Mouse (Mus musculus) layer of hippocampus, adult 11-12 months (tissue): Measurements from ENCODE around the gene Wars2.

Experiments used
- DNase-seq: peaks from one replicate; pipeline ENCODE4 v3.0.0; 2022; ENCODE audit warnings: low spot score

Gene Wars2

DNA sequence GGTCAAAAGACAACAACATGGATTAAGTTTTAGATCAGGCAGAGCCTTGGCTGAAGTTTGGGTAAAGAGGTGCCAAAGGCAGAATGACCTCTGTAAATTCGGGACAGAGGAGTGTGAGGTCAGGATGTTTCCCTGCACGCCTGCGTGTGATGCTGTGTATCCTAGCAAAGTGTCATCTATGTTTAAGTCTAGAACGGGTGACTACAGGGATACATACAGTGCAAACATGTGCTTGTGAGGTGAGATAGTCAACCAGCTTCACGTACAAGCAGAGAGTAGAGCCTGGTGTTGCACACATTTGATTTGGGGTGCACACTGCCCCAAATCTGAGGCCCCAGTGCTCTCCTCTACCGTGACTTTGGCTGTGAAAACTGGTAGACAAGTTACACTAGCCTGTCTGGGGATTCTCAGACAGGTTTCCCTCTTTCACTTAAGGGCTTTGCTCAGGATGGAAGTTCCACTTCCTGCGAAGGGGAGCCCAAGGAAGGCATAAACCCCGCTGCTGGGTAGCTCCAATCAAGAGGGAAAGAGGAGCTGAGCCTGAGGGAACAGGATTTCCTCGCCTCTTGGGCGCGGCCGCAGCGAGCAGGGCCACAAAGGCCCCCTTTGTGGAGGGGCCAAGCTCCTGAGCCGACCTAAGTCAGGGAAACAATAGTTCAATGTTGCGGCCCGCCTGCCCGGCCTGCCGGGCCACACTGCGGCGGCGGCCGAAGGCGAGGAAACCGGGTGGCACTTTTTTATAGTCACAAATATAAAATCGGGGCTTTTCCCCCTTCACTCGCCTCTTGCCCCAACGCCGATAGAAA lies 107.3 kb downstream of the Wars2 start:
- DNase-seq, result no peak

GRCm38 (mm10) chr3:99248831-99249550 lies 108.1 kb downstream of the Wars2 start:
- DNase-seq, result no peak

GRCm38 (mm10) chr3:99249551-99249870 lies 108.6 kb downstream of the Wars2 start:
- DNase-seq, result no peak

DNA sequence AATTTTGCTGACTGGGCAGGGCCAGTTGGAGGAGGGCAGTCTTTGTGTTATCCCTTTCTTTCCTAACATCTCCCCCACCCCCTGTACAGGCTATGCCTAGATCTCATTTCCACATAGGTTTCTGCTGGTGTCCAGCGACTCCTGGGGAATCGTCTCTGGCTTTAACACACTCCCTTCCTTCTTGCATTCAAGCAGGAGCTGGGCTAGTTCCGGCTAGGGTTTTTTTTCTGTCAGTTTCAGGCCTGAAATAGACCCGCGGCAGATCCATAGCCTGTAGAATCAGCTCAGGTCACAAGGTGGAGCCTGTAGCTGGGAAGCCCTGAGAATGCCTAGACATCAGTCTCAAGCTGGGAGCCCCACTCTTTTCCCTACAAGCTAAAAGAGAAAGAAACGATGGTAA lies 109.0 kb downstream of the Wars2 start:
- no peak for DNase-seq

- DNase-seq, result no peak
These were observed 110.7 kb downstream of the Wars2 start for GRCm38 (mm10) chr3:99251271-99252165.

DNA sequence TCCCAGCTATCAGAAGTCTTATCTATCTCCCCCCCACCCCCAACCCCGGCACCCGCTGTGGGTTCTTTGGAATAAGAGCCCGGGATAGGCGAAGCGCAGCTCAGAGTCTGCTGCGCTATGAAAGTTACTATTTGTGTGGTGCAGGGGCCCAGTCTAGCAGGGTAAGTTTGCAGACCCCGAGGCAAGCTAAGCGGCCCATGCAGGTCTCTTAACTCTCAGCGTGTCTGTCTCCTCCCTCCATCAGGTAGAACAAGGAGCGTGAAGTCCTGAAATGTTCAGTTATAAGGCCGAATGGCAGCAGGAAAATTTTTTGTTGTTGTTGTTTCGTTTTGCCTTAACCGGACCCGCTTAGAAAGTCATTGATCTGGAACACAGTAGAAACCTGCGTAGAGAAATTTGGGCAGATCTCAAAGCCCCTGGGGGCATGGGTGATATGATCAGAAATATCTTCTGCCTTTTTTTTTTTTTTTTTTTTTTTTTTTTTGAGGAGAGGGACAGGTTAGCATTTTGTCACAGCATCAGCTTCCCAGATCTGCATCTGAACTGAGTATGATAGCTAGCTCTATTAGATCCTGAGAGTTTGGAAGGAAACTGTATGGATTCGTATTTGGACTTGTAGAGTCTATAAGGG lies 111.7 kb downstream of the Wars2 start:
- DNase-seq, result no peak

GRCm38 (mm10) chr3:99253092-99253488 lies 112.2 kb downstream of the Wars2 start:
- no peak for DNase-seq

- no peak for DNase-seq
These were observed 112.9 kb downstream of the Wars2 start for GRCm38 (mm10) chr3:99253497-99254451.

GRCm38 (mm10) chr3:99254559-99255151 lies 113.8 kb downstream of the Wars2 start:
- DNase-seq, result no peak

- DNase-seq, result no peak
These were observed 114.8 kb downstream of the Wars2 start for GRCm38 (mm10) chr3:99255411-99256365.

- no peak for DNase-seq
These were observed 115.5 kb downstream of the Wars2 start for GRCm38 (mm10) chr3:99256366-99256750.

GRCm38 (mm10) chr3:99256766-99257165 lies 115.9 kb downstream of the Wars2 start:
- DNase-seq, result no peak

GRCm38 (mm10) chr3:99257586-99258577 lies 117.0 kb downstream of the Wars2 start:
- no peak for DNase-seq

DNA sequence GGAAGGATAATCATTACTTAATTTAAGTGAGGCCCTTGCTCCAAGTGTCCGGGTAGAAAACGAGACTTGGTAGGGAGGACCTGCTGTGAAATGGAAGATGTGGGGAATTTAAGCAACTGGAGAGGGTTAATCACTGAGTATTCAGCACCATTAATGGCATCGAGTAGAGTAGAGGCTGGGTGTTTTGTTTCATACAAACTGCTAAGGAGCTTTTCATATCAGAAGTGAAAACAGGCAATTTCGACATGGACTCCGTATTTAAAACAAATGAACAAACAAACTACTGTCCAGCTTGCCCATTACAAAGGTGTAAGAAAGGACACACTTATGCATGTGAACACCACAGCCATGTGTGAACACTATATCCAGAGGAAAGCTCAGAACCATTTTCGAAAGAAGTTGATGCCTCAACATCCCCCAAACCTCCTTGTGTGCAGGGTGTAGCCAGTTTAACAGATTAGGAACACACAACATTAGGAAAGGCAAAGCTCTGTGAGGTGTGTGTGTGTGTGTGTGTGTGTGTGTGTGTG lies 118.9 kb downstream of the Wars2 start:
- DNase-seq, result no peak

DNA sequence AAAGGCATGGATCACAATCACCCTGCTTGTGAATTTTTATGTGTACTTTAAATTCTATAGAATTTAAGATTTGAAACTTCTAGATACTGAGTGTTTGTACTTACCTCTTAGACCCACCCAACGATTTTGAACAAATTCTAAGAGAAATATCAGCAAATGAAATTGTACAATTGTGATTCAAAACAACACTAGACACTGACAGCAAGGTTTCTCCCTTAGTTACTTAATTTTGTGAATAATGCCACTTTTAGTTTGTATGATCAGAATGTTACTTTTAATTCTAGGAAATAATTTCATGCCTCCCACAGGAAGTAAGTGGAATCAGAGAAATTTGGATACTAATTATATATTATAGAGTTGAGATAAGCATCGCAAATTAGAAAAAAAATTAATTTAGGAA lies 119.5 kb downstream of the Wars2 start:
- DNase-seq, result no peak

DNA sequence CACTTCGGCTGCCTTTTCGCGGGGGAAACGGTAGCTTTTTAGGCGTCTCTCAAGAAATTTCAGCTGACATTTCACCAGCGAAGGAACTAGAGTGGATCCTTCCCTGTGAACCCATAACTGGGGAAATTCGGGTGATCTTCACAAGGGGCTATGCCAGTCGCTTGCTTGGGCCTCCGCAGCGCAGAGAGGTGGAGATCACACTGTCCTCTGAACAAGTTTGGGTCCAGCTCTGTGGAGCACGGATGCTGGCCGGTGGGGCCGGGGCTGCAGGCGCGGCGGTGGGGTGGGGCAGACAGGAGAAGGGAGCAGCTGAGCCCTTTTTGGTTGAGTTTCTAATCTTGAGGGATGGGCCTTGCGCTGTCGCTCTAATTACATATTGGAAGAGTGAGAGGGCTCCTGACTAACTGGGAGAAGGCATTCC lies 120.5 kb downstream of the Wars2 start:
- DNase-seq, result no peak

DNA sequence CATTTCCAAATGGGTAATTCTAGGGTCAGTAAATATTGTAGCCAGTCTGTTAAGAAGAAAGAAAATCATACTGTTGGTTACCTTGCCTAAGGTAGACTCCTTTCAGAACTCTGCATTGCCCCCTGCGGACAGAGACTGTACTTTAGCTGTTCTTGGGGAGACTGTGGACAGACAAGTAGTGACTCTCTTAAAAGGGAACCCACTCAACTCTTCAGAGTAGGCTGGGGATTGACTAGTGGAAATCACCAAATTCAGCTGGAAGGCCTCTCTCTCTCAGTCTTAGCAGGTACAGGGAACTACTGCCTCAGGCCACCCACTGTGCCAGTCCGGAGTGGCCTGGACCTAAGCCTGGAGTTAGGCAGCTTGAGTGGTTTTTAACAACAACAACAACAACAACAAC lies 121.1 kb downstream of the Wars2 start:
- no peak for DNase-seq

- no peak for DNase-seq
These were observed 122.6 kb downstream of the Wars2 start for GRCm38 (mm10) chr3:99263471-99263903.
